Mouse (Mus musculus) midbrain, embryonic 15.5 days (tissue): ENCODE measurements around the gene Chat. TPM values are rescaled to one million over a fixed set of nuclear protein-coding genes. Genes with fewer than 3 reads are reported as not detected.
"Not testable (repeated sequence)": the region's sequence is repeated elsewhere in the genome, so short reads cannot be mapped to it uniquely, and the experiment has no call there.

Experiments
- ATAC-seq: fragments of 200-750 bp; cut with Nextera tagmentation; replicated peaks from 2 replicates; pipeline ENCODE4 v1.8.0; 2017; ENCODE audit warnings: moderate TSS enrichment
- H3K27ac ChIP-seq: fragments of 300-500 bp; sonication (generic); 2 replicates; pipeline ENCODE4 v1.5.1; 2015; ENCODE audit warnings: mild to moderate bottlenecking, inconsistent platforms
- H3K27me3 ChIP-seq: fragments of 300-500 bp; sonication (generic); replicated peaks from 2 replicates; pipeline ENCODE4 v1.6.1; 2015; ENCODE audit warnings: inconsistent platforms
- H3K36me3 ChIP-seq: fragments of 300-500 bp; sonication (generic); replicated peaks from 2 replicates; pipeline ENCODE4 v1.6.1; 2015; ENCODE audit warnings: inconsistent platforms
- H3K4me1 ChIP-seq: fragments of 300-500 bp; sonication (generic); 2 replicates; pipeline ENCODE4 v1.6.1; 2015; ENCODE audit warnings: inconsistent platforms
- H3K4me2 ChIP-seq: fragments of 300-500 bp; sonication (generic); 2 replicates; pipeline ENCODE4 v1.6.1; 2015; ENCODE audit warnings: inconsistent platforms, mild to moderate bottlenecking, moderate library complexity
- H3K4me3 ChIP-seq: fragments of 300-500 bp; sonication (generic); 2 replicates; pipeline ENCODE4 v1.5.1; 2015; ENCODE audit warnings: mild to moderate bottlenecking, inconsistent platforms
- H3K9ac ChIP-seq: fragments of 300-500 bp; sonication (generic); 2 replicates; pipeline ENCODE4 v1.6.1; 2015; ENCODE audit warnings: mild to moderate bottlenecking, inconsistent platforms
- H3K9me3 ChIP-seq: fragments of 300-500 bp; sonication (generic); 2 replicates; pipeline ENCODE4 v1.6.1; 2016; ENCODE audit warnings: inconsistent platforms
- WGBS: fragments of 180-500 bp; shearing (Covaris S2); methylation state at CpG from one replicate; pipeline ENCODE4 v1.1.7; 2015; ENCODE audit warnings: mixed read lengths; 5-methylcytosine and 5-hydroxymethylcytosine counted together
- polyA plus RNA-seq: library from polyadenylated mRNA; unstranded; fragments of >200 nt; fragmentation: Nextera tagmentation; extraction: Ambion mirVana; gene quantifications from 2 replicates; pipeline ENCODE4 v1.2.1, GENCODE M21; 2015

Gene Chat
- polyA plus RNA-seq, 1 experiment from 2014 or later, result 0.68 TPM

DNA sequence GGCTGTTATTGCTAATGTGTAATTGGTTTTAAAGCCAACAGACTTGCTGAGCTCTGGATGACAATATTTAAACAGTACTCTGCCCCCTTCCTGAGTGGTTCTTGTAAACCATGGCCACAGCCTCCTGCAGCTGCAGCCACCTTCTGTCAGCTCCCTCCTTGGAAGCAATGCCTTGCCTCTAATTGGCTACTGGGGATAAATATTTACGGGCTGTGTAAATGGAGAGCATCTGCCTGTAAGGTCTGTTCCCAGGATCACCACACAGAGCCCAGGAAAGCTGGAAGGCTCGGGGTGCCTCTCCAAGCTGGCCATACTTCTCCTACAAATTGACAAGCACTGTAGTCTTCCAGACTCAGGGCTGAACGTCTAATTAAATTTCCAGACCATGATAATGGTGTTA, 26.0 kb downstream of the Chat start:
- Histone ChIP-seq H3K36me3 (no peaks in the 10 kb centered on the region), H3K4me3 (no peak overlapping the region), H3K4me2 (no peak overlapping the region), H3K9ac (no peak overlapping the region), H3K4me1 (peaks cover 4% of the 10 kb centered on the region; the same call in 1 of the 2 replicates), H3K27ac (no peak overlapping the region; the same call in 1 of the 2 replicates), H3K27me3 (no peaks in the 10 kb centered on the region), H3K9me3 (no peaks in the 10 kb centered on the region)
- ATAC-seq, result no peak
- 28% methylated on average over 3 of the region's 3 CpGs for WGBS

DNA sequence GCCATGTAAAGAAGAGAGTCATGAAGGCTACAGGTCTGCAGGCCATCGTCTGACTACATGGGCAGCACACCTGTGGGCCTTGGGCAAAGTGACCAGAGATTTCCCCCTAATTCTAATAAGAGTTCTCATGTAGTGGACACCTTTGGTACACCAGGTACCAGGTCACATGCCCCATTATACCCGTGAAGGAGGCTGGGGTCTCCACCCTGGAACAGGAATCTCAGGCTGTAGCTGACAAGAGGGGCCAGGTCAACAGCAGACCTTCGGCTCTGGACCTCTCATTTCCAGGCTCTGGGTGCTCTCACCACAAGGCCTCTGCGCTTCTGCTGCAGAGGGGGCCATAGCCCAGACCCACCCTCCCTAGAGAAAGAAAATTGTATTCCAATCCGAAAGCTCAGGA, 26.5 kb downstream of the Chat start:
- no peak overlapping the region for H3K27ac ChIP-seq
- peaks cover 4% of the 10 kb centered on the region; the same call in 1 of the 2 replicates for H3K4me1 ChIP-seq
- no peaks in the 10 kb centered on the region for H3K36me3 ChIP-seq
- 73% methylated on average over 5 of the region's 5 CpGs for WGBS
- H3K9me3 ChIP-seq, result no peaks in the 10 kb centered on the region
- H3K27me3 ChIP-seq, result no peaks in the 10 kb centered on the region
- no peak overlapping the region for H3K9ac ChIP-seq
- ATAC-seq, result no peak
- H3K4me3 ChIP-seq, result no peak overlapping the region
- no peak overlapping the region for H3K4me2 ChIP-seq

GRCm38 (mm10) chr14:32437352-32437793, 28.4 kb downstream of the Chat start:
- WGBS, result 34% methylated on average over 5 of the region's 5 CpGs
- no peaks in the 10 kb centered on the region for H3K9me3 ChIP-seq
- no peak overlapping the region for H3K27ac ChIP-seq
- ATAC-seq, result no peak
- H3K4me3 ChIP-seq, result no peak overlapping the region
- no peak overlapping the region for H3K4me2 ChIP-seq
- no peaks in the 10 kb centered on the region for H3K27me3 ChIP-seq
- H3K36me3 ChIP-seq, result no peaks in the 10 kb centered on the region
- no peaks in the 10 kb centered on the region for H3K4me1 ChIP-seq
- no peak overlapping the region for H3K9ac ChIP-seq

DNA sequence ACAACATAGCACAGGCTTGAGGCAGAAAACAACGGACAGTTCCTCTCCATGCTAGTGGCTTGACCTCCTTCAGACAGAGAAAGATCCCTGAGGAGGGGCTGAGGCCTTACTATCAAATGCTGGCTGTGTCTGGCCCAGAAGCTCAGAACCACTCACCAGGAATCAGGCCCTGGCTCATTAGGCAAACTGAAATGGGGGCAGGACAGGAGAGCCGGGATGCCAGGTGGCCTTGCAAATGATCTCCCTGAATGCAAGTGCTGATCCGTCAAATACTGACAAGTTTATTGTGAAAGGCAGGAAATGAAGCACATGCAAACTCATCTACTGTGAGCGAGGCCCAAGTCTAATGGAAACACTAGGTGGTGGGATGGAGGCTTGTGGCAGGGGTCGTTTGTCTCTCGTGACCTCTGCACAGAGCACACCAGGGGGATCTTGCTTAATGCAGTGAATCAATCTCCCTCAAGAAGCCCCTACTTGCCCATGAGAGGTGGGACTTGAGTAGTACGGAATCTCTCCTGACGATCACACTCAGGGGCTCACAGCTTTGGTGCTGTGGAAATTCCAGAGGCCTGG, 36.7 kb downstream of the Chat start:
- H3K27ac ChIP-seq, result no peak overlapping the region
- H3K27me3 ChIP-seq, result no peaks in the 10 kb centered on the region

GRCm38 (mm10) chr14:32423946-32424345, 41.8 kb downstream of the Chat start:
- 83% methylated on average over 7 of the region's 7 CpGs for WGBS
- Histone ChIP-seq H3K4me1 (no peaks in the 10 kb centered on the region), H3K4me2 (no peak overlapping the region), H3K9me3 (no peaks in the 10 kb centered on the region), H3K9ac (no peak overlapping the region), H3K27me3 (no peaks in the 10 kb centered on the region), H3K27ac (no peak overlapping the region), H3K36me3 (no peaks in the 10 kb centered on the region), H3K4me3 (no peak overlapping the region)
- ATAC-seq, result no peak

More for the DNA sequence above, 36.7 kb downstream of the Chat start:
- no peaks in the 10 kb centered on the region for H3K4me1 ChIP-seq
- H3K9ac ChIP-seq, result no peak overlapping the region
- no peak overlapping the region for H3K4me3 ChIP-seq
- ATAC-seq, result no peak
- no peak overlapping the region for H3K4me2 ChIP-seq
- no peaks in the 10 kb centered on the region for H3K36me3 ChIP-seq
- no peaks in the 10 kb centered on the region for H3K9me3 ChIP-seq
- WGBS, result 32% methylated on average over 8 of the region's 8 CpGs

GRCm38 (mm10) chr14:32418747-32419146, 47.0 kb downstream of the Chat start:
- Histone ChIP-seq H3K4me1 (no peaks in the 10 kb centered on the region), H3K4me2 (no peak overlapping the region), H3K27ac (no peak overlapping the region), H3K27me3 (no peaks in the 10 kb centered on the region), H3K4me3 (no peak overlapping the region), H3K9me3 (no peaks in the 10 kb centered on the region), H3K9ac (no peak overlapping the region), H3K36me3 (no peaks in the 10 kb centered on the region)
- ATAC-seq, result no peak
- 79% methylated on average over 11 of the region's 11 CpGs for WGBS

- Histone ChIP-seq H3K4me2 (no peak overlapping the region), H3K9ac (no peak overlapping the region), H3K36me3 (no peaks in the 10 kb centered on the region), H3K4me3 (no peak overlapping the region), H3K27ac (no peak overlapping the region), H3K9me3 (no peaks in the 10 kb centered on the region), H3K4me1 (no peaks in the 10 kb centered on the region), H3K27me3 (no peaks in the 10 kb centered on the region)
- 90% methylated on average over 5 of the region's 5 CpGs for WGBS
- ATAC-seq, result no peak
These were observed 53.7 kb downstream of the Chat start for GRCm38 (mm10) chr14:32412075-32412474.

- H3K27ac ChIP-seq, result no peak overlapping the region
- 81% methylated on average over 5 of the region's 5 CpGs for WGBS
- no peak overlapping the region for H3K4me3 ChIP-seq
- no peak overlapping the region for H3K9ac ChIP-seq
- H3K9me3 ChIP-seq, result no peaks in the 10 kb centered on the region
- H3K4me2 ChIP-seq, result no peak overlapping the region
- H3K36me3 ChIP-seq, result no peaks in the 10 kb centered on the region
- no peaks in the 10 kb centered on the region for H3K4me1 ChIP-seq
- ATAC-seq, result no peak
- no peaks in the 10 kb centered on the region for H3K27me3 ChIP-seq
These were observed 55.7 kb downstream of the Chat start for GRCm38 (mm10) chr14:32410084-32410483.

DNA sequence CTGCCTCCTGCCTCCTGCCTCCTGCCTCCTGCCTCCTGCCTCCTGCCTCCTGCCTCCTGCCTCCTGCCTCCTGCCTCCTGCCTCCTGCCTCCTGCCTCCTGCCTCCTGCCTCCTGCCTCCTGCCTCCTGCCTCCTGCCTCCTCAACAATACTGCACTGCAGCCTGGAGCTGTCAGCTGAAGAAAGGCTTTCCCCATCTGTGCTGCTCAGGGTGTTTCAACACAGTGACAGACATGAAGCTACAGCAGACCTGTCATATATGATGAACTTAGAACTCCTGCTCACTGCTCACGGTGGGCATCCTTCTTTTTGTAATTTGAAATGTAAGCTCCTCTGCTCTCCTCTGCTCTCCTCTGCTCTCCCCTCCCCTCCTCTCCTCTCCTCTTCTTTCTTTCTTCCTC, 60.4 kb downstream of the Chat start:
- H3K27me3 ChIP-seq, H3K4me1 ChIP-seq, H3K9me3 ChIP-seq, H3K4me2 ChIP-seq, H3K27ac ChIP-seq, H3K36me3 ChIP-seq, H3K4me3 ChIP-seq, ATAC-seq, H3K9ac ChIP-seq: not testable (repeated sequence)
- WGBS, result 32% methylated on average over 1 of the region's 1 CpGs

- Histone ChIP-seq H3K4me3 (no peak within 1 kb of the TSS), H3K9ac (no peak within 1 kb of the TSS), H3K36me3 (no peaks in the 10 kb centered on the region), H3K4me2 (peak within 1 kb of the TSS; percentile 30), H3K9me3 (no peaks in the 10 kb centered on the region), H3K27ac (no peak within 1 kb of the TSS), H3K27me3 (no peaks in the 10 kb centered on the region), H3K4me1 (peaks cover 5% of the 10 kb centered on the region)
- 2% methylated on average over 13 of the region's 13 CpGs for WGBS
- peak; percentile 70 for ATAC-seq
These were observed 77.6 kb downstream of the Chat start, which contains the start of gene 1700024G13Rik for GRCm38 (mm10) chr14:32388196-32388595. TSS of gene 1700024G13Rik (minus strand) at chr14:32388391.

- WGBS, result 39% methylated on average over 15 of the region's 15 CpGs
- Histone ChIP-seq H3K27me3 (peaks cover 4% of the 10 kb centered on the region; the same call in 1 of the 2 replicates), H3K9me3 (no peaks in the 10 kb centered on the region), H3K27ac (no peak overlapping the region), H3K36me3 (no peaks in the 10 kb centered on the region), H3K9ac (no peak overlapping the region), H3K4me1 (peaks cover 18% of the 10 kb centered on the region), H3K4me2 (peak overlapping the region; percentile 21; the same call in 1 of the 2 replicates), H3K4me3 (no peak overlapping the region)
- peak; percentile 48; the same call in 1 of the 2 replicates for ATAC-seq
These were observed 84.2 kb downstream of the Chat start for GRCm38 (mm10) chr14:32381619-32382018.

- 31% methylated on average over 7 of the region's 7 CpGs for WGBS
- H3K4me1 ChIP-seq, result peaks cover 18% of the 10 kb centered on the region
- no peak overlapping the region for H3K27ac ChIP-seq
- no peaks in the 10 kb centered on the region for H3K36me3 ChIP-seq
- no peak overlapping the region for H3K9ac ChIP-seq
- peaks cover 4% of the 10 kb centered on the region; the same call in 1 of the 2 replicates for H3K27me3 ChIP-seq
- no peaks in the 10 kb centered on the region for H3K9me3 ChIP-seq
- H3K4me2 ChIP-seq, result peak overlapping the region; percentile 21; the same call in 1 of the 2 replicates
- H3K4me3 ChIP-seq, result no peak overlapping the region
- ATAC-seq, result peak; percentile 37; the same call in 1 of the 2 replicates
These were observed 84.7 kb downstream of the Chat start for GRCm38 (mm10) chr14:32381066-32381465.

DNA sequence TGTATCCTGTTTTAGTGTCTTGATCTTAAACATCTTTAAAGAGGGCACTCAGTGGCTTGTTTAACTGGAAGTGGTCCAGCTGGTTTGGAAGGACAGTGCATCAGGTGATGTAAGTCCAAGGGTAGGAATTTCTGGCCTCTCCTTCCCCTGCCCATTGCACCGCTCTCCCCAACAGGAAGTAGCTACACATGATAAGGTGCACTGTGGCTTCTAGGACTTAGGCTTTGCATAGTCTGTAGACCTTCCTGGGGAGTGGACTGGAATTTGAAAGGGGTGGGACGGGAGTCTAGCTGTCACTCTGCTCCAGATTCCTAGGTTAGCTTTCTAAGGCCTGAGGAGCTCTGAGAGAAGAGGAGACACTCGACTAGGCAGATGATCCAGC, 85.7 kb downstream of the Chat start:
- H3K27me3 ChIP-seq, result peaks cover 4% of the 10 kb centered on the region; the same call in 1 of the 2 replicates
- H3K4me2 ChIP-seq, result no peak overlapping the region
- no peak overlapping the region for H3K4me3 ChIP-seq
- WGBS, result 38% methylated on average over 3 of the region's 3 CpGs
- H3K9me3 ChIP-seq, result no peaks in the 10 kb centered on the region
- H3K9ac ChIP-seq, result no peak overlapping the region
- no peak overlapping the region for H3K27ac ChIP-seq
- peaks cover 18% of the 10 kb centered on the region for H3K4me1 ChIP-seq
- H3K36me3 ChIP-seq, result no peaks in the 10 kb centered on the region
- no peak for ATAC-seq
